Mouse (Mus musculus) kidney, postnatal 0 days (tissue): ENCODE results near the gene Spsb1. TPM values are rescaled to one million over a fixed set of nuclear protein-coding genes. Genes with fewer than 3 reads are reported as not detected.

Source experiments
- ATAC-seq: fragments of 200-750 bp; cut with Nextera tagmentation; replicated peaks from 2 replicates; pipeline ENCODE4 v1.8.0; 2017; ENCODE audit warnings: low read depth, moderate number of reproducible peaks, moderate TSS enrichment, moderate library complexity; ENCODE audit not compliant: low FRiP score
- DNase-seq: peaks from one replicate; pipeline ENCODE4 v3.0.0-alpha.2; 2016; ENCODE audit warnings: low spot score
- H3K27ac ChIP-seq: fragments of 300-500 bp; sonication (generic); 2 replicates; pipeline ENCODE4 v1.5.1; 2014; ENCODE audit warnings: mild to moderate bottlenecking
- H3K27me3 ChIP-seq: fragments of 300-500 bp; sonication (generic); 2 replicates; pipeline ENCODE4 v1.6.1; 2014; ENCODE audit warnings: low read length, mixed read lengths; ENCODE audit not compliant: insufficient read depth
- H3K36me3 ChIP-seq: fragments of 300-500 bp; sonication (generic); 2 replicates; pipeline ENCODE4 v1.6.1; 2014; ENCODE audit warnings: low read length, mixed read lengths; ENCODE audit not compliant: insufficient read depth
- H3K4me1 ChIP-seq: fragments of 300-500 bp; sonication (generic); replicated peaks from 2 replicates; pipeline ENCODE4 v1.6.1; 2014; ENCODE audit warnings: antibody characterized with exemption, low read length, mixed read lengths; ENCODE audit not compliant: insufficient read depth
- H3K4me2 ChIP-seq: fragments of 300-500 bp; sonication (generic); 2 replicates; pipeline ENCODE4 v1.6.1; 2014; ENCODE audit warnings: mild to moderate bottlenecking, low read length, moderate library complexity, mixed read lengths
- H3K4me3 ChIP-seq: fragments of 300-500 bp; sonication (generic); replicated peaks from 2 replicates; pipeline ENCODE4 v1.5.1; 2014; ENCODE audit warnings: low read depth, low read length
- H3K9ac ChIP-seq: fragments of 300-500 bp; sonication (generic); 2 replicates; pipeline ENCODE4 v1.6.1; 2014; ENCODE audit warnings: low read depth, low read length
- H3K9me3 ChIP-seq: fragments of 300-500 bp; sonication (generic); replicated peaks from 2 replicates; pipeline ENCODE4 v1.6.1; 2016; ENCODE audit warnings: low read length, inconsistent platforms, mixed read lengths
- CTCF ChIP-seq: IDR thresholded peaks from 2 replicates; pipeline ENCODE4 v1.5.1; 2016; ENCODE audit warnings: antibody characterized with exemption, low read depth, mild to moderate bottlenecking, moderate library complexity
- WGBS: fragments of 180-500 bp; shearing (Covaris S2); extraction: QIAGEN DNeasy Blood & Tissue Kit; methylation state at CpG from one replicate; pipeline ENCODE4 v1.1.7; 2014; 5-methylcytosine and 5-hydroxymethylcytosine counted together
- polyA plus RNA-seq: library from polyadenylated mRNA; unstranded; fragments of >200 nt; fragmentation: Nextera tagmentation; extraction: Ambion mirVana; gene quantifications from 2 replicates; pipeline ENCODE4 v1.2.1, GENCODE M21; 2015

Gene Spsb1
- polyA plus RNA-seq, 1 experiment from 2014 or later: 11.6 TPM

DNA sequence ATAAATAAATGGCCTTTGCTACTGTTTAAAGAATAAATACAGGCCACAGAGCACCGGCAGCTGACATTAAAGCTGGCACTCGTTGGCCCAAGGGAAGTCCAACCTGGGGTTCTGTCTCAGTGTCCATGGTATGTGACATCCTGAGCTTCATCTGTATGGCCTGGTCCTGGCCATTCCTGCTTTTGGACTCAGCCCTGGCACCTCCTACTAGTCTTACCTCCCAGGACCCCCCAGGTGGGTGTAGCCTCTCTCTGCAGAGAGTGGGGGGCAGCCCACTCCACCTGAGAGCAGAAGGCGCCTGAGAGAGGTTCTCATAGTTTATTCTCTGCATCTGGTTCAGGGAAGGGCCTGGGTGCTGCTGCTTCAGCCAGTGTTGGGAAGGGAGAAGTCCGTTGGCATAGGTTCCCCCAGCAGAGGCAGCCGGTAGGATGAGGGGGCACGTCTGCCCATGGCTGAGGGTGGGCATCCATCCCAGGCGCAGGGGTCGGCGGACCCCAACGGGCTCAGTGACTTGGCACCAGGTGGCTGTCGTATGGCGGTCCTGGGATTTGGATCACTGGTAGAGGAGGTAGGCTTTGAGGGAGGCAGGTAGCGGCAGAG is 57.1 kb downstream of the Spsb1 start:
- no peak overlapping the region for H3K4me2 ChIP-seq
- H3K36me3 ChIP-seq: 0 out of 2 replicates have a peak, but pooled peaks cover 6% of the 10 kb centered on the region
- TF ChIP-seq CTCF: no peak
- peaks cover 18% of the 10 kb centered on the region for H3K4me1 ChIP-seq
- no peak for DNase-seq
- H3K27ac ChIP-seq: no peak overlapping the region
- ATAC-seq: no peak
- no peaks in the 10 kb centered on the region for H3K9me3 ChIP-seq
- no peak overlapping the region for H3K4me3 ChIP-seq
- 88% methylated on average over 13 of the region's 13 CpGs for WGBS
- H3K27me3 ChIP-seq: no peaks in the 10 kb centered on the region
- no peak overlapping the region for H3K9ac ChIP-seq

DNA sequence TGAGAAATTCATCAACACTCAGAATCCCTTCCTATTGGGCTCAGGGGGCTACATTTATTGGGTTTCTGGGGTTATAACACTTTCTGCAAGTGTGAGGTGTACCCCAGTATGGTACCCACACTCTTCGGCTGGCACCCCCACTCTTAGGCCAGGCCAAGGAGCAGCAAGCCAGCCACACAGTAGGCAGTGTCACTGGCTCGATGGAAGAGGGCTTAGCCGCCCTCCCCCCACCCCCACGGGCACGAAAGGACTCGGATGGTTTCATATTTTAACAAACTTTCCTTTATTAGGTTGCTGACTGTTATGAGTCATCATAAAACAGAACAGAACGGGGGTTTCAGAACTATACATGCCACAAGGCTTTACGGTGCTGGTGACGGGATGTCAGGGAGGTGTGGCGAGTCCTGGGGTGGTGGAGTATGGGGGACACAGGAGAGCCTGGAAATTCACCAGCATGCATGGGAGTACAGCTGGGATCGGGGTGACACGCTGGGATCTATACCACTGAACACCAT is 58.8 kb downstream of the Spsb1 start:
- WGBS: 77% methylated on average over 12 of the region's 12 CpGs
- Histone ChIP-seq H3K27me3 (no peaks in the 10 kb centered on the region), H3K9me3 (no peaks in the 10 kb centered on the region), H3K27ac (no peak overlapping the region), H3K9ac (no peak overlapping the region), H3K36me3 (0 out of 2 replicates have a peak, but pooled peaks cover 6% of the 10 kb centered on the region), H3K4me1 (peaks cover 18% of the 10 kb centered on the region), H3K4me3 (no peak overlapping the region), H3K4me2 (no peak overlapping the region)
- DNase-seq (no peak), ATAC-seq (no peak)
- no peak for TF ChIP-seq CTCF

DNA sequence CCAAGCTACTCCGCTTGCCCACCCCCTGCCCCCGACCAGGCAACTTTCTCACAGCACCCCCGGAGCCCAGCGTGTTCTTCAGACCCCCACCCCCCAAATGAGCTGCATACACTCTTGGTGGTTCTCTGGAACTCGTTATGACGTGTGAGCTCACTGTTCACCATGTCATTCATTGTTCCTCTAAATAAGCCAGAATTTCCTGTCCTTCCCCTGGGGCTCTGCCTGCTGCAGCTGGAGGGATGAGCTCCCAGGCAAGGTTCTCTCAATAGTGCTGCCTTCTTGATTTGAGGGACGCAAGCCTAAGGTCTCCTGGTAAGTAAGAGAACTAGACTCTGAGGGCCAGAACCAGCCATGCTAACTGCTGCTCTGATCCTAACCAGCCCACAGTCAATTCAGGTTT is 59.6 kb downstream of the Spsb1 start:
- H3K27me3 ChIP-seq: no peaks in the 10 kb centered on the region
- H3K4me2 ChIP-seq: no peak overlapping the region
- H3K4me3 ChIP-seq: no peak overlapping the region
- peaks cover 24% of the 10 kb centered on the region for H3K4me1 ChIP-seq
- TF ChIP-seq CTCF: no peak
- H3K36me3 ChIP-seq: 0 out of 2 replicates have a peak, but pooled peaks cover 6% of the 10 kb centered on the region
- H3K9ac ChIP-seq: no peak overlapping the region
- H3K9me3 ChIP-seq: no peaks in the 10 kb centered on the region
- H3K27ac ChIP-seq: no peak overlapping the region
- no peak for ATAC-seq
- no peak for DNase-seq
- WGBS: 74% methylated on average over 7 of the region's 7 CpGs

DNA sequence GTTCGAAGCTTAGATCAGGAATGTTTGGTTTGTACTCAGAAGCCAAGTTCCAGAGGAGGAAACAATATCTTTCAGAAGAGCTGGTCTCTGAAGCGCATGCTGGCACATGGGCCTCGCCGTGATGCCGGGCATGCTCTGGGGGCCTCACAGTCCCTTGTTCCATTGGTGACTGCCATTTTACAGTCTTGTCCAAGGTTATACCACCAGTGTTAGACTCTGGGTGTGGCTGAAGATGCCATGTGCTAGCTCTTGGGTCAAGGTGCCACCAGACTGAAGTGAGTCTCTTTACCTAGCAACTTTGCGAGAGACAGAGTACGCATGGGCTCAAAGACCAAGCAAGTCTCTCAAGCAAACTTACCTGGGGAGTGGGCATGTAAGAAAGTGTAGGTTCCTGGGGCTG is 60.5 kb downstream of the Spsb1 start:
- Histone ChIP-seq H3K4me1 (peaks cover 33% of the 10 kb centered on the region), H3K36me3 (0 out of 2 replicates have a peak, but pooled peaks cover 6% of the 10 kb centered on the region), H3K27me3 (no peaks in the 10 kb centered on the region), H3K4me3 (no peak overlapping the region), H3K4me2 (no peak overlapping the region), H3K9ac (no peak overlapping the region), H3K27ac (peak overlapping the region; percentile 76), H3K9me3 (no peaks in the 10 kb centered on the region)
- no peak for TF ChIP-seq CTCF
- DNase-seq (no peak), ATAC-seq (no peak)
- WGBS: 85% methylated on average over 7 of the region's 7 CpGs

DNA sequence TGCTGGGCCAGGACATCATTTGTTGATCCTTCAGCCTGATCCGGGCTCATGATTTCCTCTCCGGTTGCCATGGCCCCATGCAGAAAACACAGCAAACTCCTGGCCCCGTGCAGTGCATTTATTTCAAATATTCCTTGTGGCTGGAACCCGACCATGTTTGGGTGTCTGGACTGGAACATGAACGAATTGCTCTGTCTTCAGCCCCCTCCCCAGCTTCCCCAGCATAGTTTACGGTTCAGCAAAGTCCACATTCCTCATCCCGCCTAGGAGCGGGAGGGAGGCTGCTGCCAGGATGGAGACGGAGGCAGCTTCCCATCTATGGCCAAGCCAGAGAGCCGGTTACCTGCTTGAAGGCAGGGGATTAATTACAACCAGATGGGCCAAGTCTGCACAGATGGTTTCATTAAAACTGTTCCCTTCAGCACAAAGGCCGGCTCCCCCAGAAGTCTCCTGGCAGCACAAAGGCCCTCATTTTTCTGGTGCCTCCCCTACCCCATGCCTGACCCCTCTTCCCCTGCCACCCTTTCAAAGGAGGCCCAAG is 61.2 kb downstream of the Spsb1 start:
- 11% methylated on average over 11 of the region's 11 CpGs for WGBS
- H3K4me1 ChIP-seq: peaks cover 37% of the 10 kb centered on the region
- no peak for TF ChIP-seq CTCF
- DNase-seq: peak; percentile 83
- H3K4me3 ChIP-seq: no peak overlapping the region
- no peaks in the 10 kb centered on the region for H3K9me3 ChIP-seq
- 0 out of 2 replicates have a peak overlapping the region, but pooled peaks have one; percentile 5 for H3K9ac ChIP-seq
- H3K27me3 ChIP-seq: no peaks in the 10 kb centered on the region
- peak overlapping the region; percentile 76 for H3K27ac ChIP-seq
- H3K4me2 ChIP-seq: no peak overlapping the region
- H3K36me3 ChIP-seq: 0 out of 2 replicates have a peak, but pooled peaks cover 6% of the 10 kb centered on the region
- ATAC-seq: no peak; the same call in 1 of the 2 replicates

DNA sequence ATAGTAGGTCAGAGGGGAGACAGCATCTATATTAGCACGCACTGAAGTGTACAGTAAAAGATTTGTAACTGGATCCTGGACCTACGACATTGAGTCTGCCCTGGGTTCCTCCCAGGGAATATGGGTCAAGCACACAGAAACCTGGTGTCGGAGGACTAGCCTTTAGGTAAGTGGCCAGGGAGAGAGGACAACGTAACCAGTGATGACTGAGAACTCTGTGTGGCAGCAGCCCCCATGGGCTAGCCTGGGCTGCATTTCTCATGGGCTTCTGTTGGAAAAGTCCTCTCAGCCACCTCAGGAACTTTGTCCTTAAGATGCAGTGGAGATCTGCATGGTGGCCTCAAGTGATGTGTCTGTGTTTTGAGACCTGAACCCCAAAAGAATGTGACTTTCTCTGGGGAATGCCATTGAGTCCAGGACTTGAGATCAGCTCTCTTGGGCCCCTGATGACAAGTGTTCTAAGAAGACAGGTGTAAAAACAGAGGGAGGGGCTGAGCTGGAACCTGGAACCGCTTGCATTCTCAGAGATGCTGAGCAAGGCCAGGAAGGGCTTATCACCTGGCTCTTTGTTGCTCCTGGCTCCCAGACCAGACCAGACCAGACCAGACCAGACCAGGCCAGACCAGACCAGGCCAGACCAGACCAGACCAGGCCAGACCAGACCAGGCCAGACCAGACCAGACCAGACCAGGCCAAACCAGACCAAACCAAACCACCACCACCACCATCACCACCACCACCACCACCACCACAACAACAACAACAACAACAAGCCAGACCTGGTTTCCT is 63.5 kb downstream of the Spsb1 start:
- no peak overlapping the region for H3K9ac ChIP-seq
- no peaks in the 10 kb centered on the region for H3K36me3 ChIP-seq
- H3K4me1 ChIP-seq: peaks cover 41% of the 10 kb centered on the region
- H3K27ac ChIP-seq: peak overlapping the region; percentile 92
- no peak overlapping the region for H3K4me2 ChIP-seq
- WGBS: 60% methylated on average over 5 of the region's 5 CpGs
- H3K27me3 ChIP-seq: no peaks in the 10 kb centered on the region
- no peak overlapping the region for H3K4me3 ChIP-seq
- DNase-seq (no peak), ATAC-seq (no peak)
- no peak for TF ChIP-seq CTCF
- H3K9me3 ChIP-seq: no peaks in the 10 kb centered on the region
